Mouse (Mus musculus): Measurements from ENCODE around the gene Zfp955b. TPM values are rescaled to one million over a fixed set of nuclear protein-coding genes. Genes with fewer than 3 reads are reported as not detected.

Gene Zfp955b
- polyA plus RNA-seq, 1 experiment from 2014 or later: 9.8 TPM

Other genes starting within 250 kb of the Zfp955b start
- not detected in 2 replicates for gene 4921501E09Rik, start 221.5 kb upstream of the Zfp955b start, polyA plus RNA-seq (2014; fragmentation: Nextera tagmentation; extraction: Ambion mirVana)
- gene Zfp563, start 200.2 kb upstream of the Zfp955b start, polyA plus RNA-seq (2014; fragmentation: Nextera tagmentation; extraction: Ambion mirVana): 11.4 and 15.2 TPM in 2 replicates
- gene Morc2b, start 149.9 kb upstream of the Zfp955b start, polyA plus RNA-seq (2014; fragmentation: Nextera tagmentation; extraction: Ambion mirVana): 0.14 and 0.22 TPM in 2 replicates
- 0.04 and 0.05 TPM in 2 replicates for gene Olfr55, start 121.1 kb upstream of the Zfp955b start, polyA plus RNA-seq (2014; fragmentation: Nextera tagmentation; extraction: Ambion mirVana)
- not detected in 2 replicates for gene Olfr239, start 98.2 kb upstream of the Zfp955b start, polyA plus RNA-seq (2014; fragmentation: Nextera tagmentation; extraction: Ambion mirVana)
- 0.06 TPM in 1 of 2 replicates, not detected in the other for gene Olfr1564, start 67.9 kb upstream of the Zfp955b start, polyA plus RNA-seq (2014; fragmentation: Nextera tagmentation; extraction: Ambion mirVana)
- 18.9 and 20.7 TPM in 2 replicates for gene Zfp955a, start 34.4 kb upstream of the Zfp955b start, polyA plus RNA-seq (2014; fragmentation: Nextera tagmentation; extraction: Ambion mirVana)
- gene Olfr63, start 24.9 kb upstream of the Zfp955b start, polyA plus RNA-seq (2014; fragmentation: Nextera tagmentation; extraction: Ambion mirVana): 0.03 and 0.05 TPM in 2 replicates
- 15.6 and 18.5 TPM in 2 replicates for gene Zfp81, start 69.3 kb downstream of the Zfp955b start, polyA plus RNA-seq (2014; fragmentation: Nextera tagmentation; extraction: Ambion mirVana)
- 21.6 and 23.7 TPM in 2 replicates for gene Zfp101, start 105.1 kb downstream of the Zfp955b start, polyA plus RNA-seq (2014; fragmentation: Nextera tagmentation; extraction: Ambion mirVana)
- not detected in 2 replicates for gene Actl9, start 143.4 kb downstream of the Zfp955b start, polyA plus RNA-seq (2014; fragmentation: Nextera tagmentation; extraction: Ambion mirVana)
- gene Adamts10, start 234.7 kb downstream of the Zfp955b start, polyA plus RNA-seq (2014; fragmentation: Nextera tagmentation; extraction: Ambion mirVana): 29.2 and 36.6 TPM in 2 replicates